Mouse (Mus musculus) megakaryocyte, embryonic 14.5 days (primary cell): Measurements from ENCODE around the gene Endou. TPM values are rescaled to one million over a fixed set of nuclear protein-coding genes. Genes with fewer than 3 reads are reported as not detected.

Experiments
- H3K27me3 ChIP-seq: replicated peaks from 2 replicates; pipeline ENCODE3; 2012; ENCODE audit warnings: inconsistent platforms
- H3K36me3 ChIP-seq: replicated peaks from 2 replicates; pipeline ENCODE3; 2012; ENCODE audit warnings: low read length, inconsistent platforms, mixed read lengths
- H3K4me1 ChIP-seq: 2 replicates; pipeline ENCODE4 v1.6.1; 2012; ENCODE audit warnings: inconsistent platforms
- H3K4me3 ChIP-seq: replicated peaks from 2 replicates; pipeline ENCODE3; 2012; ENCODE audit warnings: moderate library complexity, mild to moderate bottlenecking, inconsistent platforms
- H3K9me3 ChIP-seq: 2 replicates; pipeline ENCODE4 v1.6.1; 2012; ENCODE audit warnings: inconsistent platforms
- FLI1 ChIP-seq: IDR thresholded peaks from 2 replicates; pipeline ENCODE4 v1.6.1; 2012; ENCODE audit warnings: low read length, inconsistent platforms, mixed read lengths
- GATA1 ChIP-seq: IDR thresholded peaks from 3 replicates; pipeline ENCODE4 v1.6.1; 2012; ENCODE audit warnings: mixed read lengths, low read length, inconsistent platforms, borderline replicate concordance
- polyA plus RNA-seq: library from polyadenylated mRNA; stranded (reverse); fragments of >175 nt; gene quantifications from 2 replicates; pipeline ENCODE4 v1.2.3, GENCODE M21; 2012; ENCODE audit warnings: low replicate concordance; ENCODE audit not compliant: insufficient read depth

Gene Endou
- polyA plus RNA-seq, 1 experiment, result 0.09 TPM

DNA sequence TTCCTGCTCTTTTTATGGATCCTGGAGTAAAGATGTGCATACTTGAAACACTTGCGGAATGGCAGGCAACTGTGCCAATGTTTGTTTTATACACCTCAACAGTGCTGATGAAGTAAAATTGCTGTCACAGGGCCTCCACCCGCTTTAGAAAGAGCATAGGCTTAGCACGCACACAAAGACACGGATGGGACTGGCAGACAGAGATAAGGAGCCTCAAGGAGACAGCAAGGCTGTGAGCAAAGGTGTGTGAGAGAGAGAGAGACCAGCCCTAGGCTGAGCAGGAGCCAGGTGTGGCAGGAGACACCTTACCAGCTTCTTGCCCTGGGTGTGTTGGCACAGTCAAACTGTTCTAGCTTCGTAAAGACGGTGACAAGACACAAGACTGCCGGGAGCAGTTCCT lies 7.8 kb upstream of the Endou start:
- Histone ChIP-seq H3K27me3 (peaks cover 45% of the 10 kb centered on the region), H3K9me3 (no peaks in the 10 kb centered on the region), H3K4me1 (peaks cover 11% of the 10 kb centered on the region), H3K36me3 (no peaks in the 10 kb centered on the region), H3K4me3 (no peak overlapping the region)
- TF ChIP-seq GATA1, result no peak
- no peak for TF ChIP-seq FLI1

DNA sequence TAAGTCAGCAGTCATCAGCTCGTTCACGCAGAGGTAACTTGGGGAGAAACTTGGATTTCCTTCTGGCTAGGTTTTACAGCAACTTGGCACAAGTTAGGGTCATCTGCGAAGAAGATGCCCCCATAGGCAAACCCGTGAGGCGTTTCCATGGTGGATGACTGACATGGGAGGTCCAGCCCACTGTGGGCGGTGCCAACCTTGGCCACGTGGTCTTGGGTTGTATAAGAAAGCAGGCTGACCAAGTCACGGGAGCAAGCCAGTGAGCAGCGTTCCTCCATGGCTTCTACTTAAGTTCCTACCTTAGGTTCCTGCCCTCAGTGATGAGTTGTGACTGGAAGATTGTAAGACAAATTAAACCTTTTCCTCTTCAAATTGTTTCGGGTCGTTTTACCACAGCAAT lies 849 bp upstream of the Endou start:
- Histone ChIP-seq H3K4me1 (peaks cover 6% of the 10 kb centered on the region), H3K9me3 (no peaks in the 10 kb centered on the region), H3K4me3 (no peak overlapping the region), H3K36me3 (no peaks in the 10 kb centered on the region), H3K27me3 (peaks cover 51% of the 10 kb centered on the region)
- TF ChIP-seq GATA1, result no peak
- TF ChIP-seq FLI1, result no peak

DNA sequence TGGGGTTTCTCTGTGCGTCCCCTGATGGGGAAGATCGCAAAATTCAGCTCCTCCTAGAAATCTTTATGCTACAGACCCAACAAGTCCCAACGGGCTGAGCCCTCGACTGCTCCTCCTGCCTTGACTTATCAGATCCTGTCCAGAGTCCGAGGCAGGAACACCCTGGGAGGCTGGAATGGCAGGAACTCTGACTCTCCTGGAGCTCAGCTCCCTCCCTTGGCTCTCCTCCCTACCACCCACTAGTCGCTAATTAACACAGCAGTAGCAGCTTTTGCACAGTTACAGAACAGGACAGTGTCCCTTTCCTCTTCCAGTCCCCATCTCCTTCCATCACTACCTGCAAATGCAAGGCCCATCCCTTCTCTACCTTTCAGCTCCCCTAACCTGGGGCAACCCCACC lies 774 bp downstream of the Endou start:
- Histone ChIP-seq H3K27me3 (peaks cover 60% of the 10 kb centered on the region), H3K9me3 (no peaks in the 10 kb centered on the region), H3K4me3 (no peak overlapping the region), H3K4me1 (peaks cover 16% of the 10 kb centered on the region), H3K36me3 (no peaks in the 10 kb centered on the region)
- TF ChIP-seq FLI1 (no peak), GATA1 (no peak)

DNA sequence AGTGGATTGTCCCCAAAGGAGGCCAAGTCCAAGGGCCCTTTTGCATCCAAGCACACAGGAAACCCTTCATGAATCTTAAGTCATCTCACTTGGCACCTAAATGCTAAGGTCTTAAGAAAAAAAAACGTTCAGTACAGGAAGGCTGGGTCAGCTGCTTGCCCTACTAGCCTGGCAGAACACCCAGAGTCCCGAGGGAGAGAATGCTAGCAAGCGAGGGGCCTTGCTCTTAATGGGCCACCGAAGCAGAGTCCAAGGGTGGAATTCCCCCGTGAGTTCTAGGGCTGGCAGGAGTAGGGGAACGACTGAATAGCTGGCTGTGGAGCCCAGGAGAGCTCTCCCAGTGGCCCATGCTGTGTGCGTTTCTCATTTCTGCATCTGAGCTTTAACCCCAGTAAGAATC lies 2.3 kb downstream of the Endou start:
- no peaks in the 10 kb centered on the region for H3K36me3 ChIP-seq
- peaks cover 16% of the 10 kb centered on the region for H3K4me1 ChIP-seq
- H3K9me3 ChIP-seq, result no peaks in the 10 kb centered on the region
- no peak overlapping the region for H3K4me3 ChIP-seq
- TF ChIP-seq FLI1, result no peak
- TF ChIP-seq GATA1, result no peak
- peaks cover 74% of the 10 kb centered on the region for H3K27me3 ChIP-seq

DNA sequence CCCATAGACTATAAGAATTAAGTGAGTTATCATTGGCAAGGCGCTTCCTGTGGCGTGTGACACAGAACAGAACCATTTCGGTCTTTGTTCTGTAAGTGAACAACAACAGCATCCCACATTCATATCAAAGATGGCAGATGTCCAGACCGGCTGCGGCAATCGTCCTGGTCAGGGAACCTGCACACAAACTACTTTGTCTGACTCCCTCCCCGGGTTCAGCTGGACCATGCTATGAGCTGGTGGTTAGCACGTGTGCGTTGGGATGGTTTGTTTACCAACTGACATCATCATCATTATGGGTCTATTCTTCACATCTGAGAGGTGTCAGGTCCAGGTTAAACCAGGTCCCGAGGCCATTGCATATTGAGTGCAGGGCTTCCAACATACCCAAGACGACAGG lies 2.7 kb downstream of the Endou start:
- H3K36me3 ChIP-seq, result no peaks in the 10 kb centered on the region
- H3K9me3 ChIP-seq, result no peaks in the 10 kb centered on the region
- H3K4me3 ChIP-seq, result no peak overlapping the region
- H3K27me3 ChIP-seq, result peaks cover 78% of the 10 kb centered on the region
- peaks cover 16% of the 10 kb centered on the region for H3K4me1 ChIP-seq
- no peak for TF ChIP-seq FLI1
- TF ChIP-seq GATA1, result no peak

DNA sequence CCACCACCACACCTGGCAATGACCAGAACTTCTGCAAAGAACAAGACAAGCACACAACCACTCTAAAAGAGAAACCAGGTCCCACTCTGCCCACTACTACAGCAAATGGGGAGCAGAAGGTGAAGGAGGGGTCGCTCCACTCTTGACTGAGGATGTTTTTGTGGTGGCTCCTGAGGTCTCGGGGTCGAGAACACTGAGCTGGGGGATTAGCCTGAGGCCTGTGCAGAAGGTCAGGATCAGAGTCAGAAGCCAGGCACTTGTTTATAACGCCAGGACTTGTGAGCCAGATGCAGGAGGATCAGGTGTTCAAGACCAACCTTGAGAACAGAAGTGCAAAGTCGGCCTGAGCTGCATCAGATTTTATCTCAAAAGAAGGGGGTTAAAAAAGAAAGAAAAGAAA lies 3.6 kb downstream of the Endou start:
- TF ChIP-seq FLI1, result no peak
- TF ChIP-seq GATA1, result no peak
- H3K27me3 ChIP-seq, result peaks cover 86% of the 10 kb centered on the region
- peaks cover 16% of the 10 kb centered on the region for H3K4me1 ChIP-seq
- H3K36me3 ChIP-seq, result no peaks in the 10 kb centered on the region
- H3K9me3 ChIP-seq, result peaks cover 8% of the 10 kb centered on the region
- no peak overlapping the region for H3K4me3 ChIP-seq

DNA sequence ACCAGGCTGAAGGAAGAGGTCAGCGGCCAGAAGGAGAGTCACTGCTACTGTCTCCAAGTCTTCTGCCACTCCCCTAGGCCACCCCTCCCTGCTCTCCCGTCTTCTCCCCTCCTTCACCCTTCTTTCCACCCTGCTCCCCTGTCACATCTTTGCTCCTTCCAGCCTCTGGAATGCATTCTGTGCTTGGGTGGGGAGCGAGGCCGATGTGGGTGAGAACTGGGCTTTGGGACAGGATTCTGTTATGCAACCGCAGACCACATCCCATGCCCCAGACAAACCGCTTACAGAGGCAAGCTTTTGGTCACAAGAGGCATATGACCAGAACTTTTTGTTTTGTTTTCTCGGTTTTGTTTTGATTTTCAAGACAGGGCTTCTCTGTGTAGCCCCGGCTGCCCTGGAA lies 4.1 kb downstream of the Endou start:
- H3K9me3 ChIP-seq, result peaks cover 13% of the 10 kb centered on the region
- no peaks in the 10 kb centered on the region for H3K36me3 ChIP-seq
- H3K4me1 ChIP-seq, result peaks cover 16% of the 10 kb centered on the region
- peaks cover 90% of the 10 kb centered on the region for H3K27me3 ChIP-seq
- no peak for TF ChIP-seq GATA1
- TF ChIP-seq FLI1, result no peak
- H3K4me3 ChIP-seq, result no peak overlapping the region

DNA sequence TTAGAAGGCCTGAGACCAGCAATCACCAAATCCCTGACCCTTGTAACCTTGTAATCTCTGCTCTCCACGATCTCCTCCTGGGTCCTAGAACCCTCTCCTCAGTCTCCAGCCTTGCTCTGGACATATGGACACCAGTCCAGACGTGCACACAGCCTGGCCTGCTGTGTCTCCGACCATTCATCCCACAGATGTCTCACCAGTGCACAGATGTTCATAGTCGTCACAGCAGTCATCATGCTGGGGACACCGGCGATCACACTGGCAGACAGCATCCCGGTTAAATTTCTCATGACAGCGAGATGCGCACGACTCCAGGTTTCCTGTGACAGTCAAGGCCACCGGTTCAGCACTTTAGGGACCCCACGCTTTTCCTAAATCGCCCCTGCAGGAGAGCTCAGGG lies 4.8 kb downstream of the Endou start:
- TF ChIP-seq GATA1 (no peak), FLI1 (no peak)
- Histone ChIP-seq H3K36me3 (no peaks in the 10 kb centered on the region), H3K4me3 (no peak overlapping the region), H3K4me1 (peaks cover 21% of the 10 kb centered on the region), H3K27me3 (peaks cover 90% of the 10 kb centered on the region), H3K9me3 (peaks cover 13% of the 10 kb centered on the region)

DNA sequence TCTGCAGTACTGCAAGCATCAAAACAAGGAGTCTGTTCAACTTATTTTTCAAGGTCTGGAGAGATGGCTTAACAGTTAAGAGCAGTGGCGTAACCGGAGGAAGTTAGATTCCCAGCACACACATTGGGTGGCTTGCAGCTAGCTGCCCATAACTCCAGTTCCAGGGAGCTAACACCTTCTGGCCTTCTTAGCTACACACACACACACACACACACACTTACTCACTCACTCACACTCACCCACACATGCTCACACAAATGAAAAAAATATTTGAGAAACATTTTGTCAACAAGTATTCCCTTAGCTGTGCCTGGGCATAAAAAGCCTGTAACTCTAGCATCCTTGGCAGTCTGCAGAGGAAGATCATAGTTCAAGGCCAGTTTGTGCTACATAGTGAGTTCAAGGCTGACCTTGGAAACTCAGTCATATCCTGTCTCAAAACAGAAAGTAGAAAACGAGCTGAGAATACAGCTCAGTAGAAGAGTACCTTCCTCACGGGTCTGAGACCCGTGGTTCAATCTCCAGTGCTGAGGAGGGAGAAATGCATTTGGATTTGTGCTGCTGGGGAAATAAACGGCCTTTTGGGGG lies 5.8 kb downstream of the Endou start:
- TF ChIP-seq FLI1 (no peak), GATA1 (no peak)
- H3K27me3 ChIP-seq, result peaks cover 87% of the 10 kb centered on the region
- no peak overlapping the region for H3K4me3 ChIP-seq
- no peaks in the 10 kb centered on the region for H3K36me3 ChIP-seq
- H3K9me3 ChIP-seq, result peaks cover 13% of the 10 kb centered on the region
- peaks cover 25% of the 10 kb centered on the region for H3K4me1 ChIP-seq

DNA sequence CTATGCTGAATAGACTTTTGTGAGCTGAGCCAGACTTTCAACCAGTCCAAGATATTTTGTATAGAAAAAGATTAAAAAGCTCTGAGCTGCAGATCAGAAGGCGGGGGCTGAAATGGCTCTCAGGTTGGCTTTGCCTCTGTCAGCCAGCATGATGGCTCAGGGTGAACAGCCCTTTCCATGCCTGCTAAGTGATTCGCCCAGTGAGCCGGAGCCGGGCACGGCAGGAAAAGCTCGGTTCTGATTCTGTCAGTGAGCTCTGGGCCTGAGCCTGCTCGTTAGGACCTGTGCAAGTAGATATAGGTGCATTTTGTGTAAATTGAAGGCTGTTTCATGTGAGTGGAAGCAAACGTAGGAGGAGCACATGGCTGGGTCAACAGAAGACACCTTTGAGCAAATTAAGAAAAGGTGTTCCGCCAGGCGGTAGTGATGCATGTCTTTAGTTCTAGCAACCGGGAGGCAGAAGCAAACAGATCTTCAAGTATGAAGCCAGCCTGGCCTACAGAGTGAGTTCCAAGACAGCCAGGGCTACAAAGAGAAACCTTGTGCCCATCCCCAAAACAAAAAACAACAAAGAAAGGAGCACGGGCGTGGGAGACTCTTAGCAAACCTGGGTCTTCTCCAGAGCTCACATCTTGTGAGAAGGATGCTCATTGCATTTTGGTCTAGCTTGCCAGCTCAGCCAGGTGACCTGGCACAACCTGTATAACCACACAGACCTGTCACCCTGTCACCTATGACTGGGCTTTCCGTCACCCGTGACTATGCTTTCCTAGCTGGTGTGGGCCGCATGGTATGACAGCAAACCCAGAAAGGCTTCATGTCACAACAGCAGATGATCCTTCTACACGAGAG lies 6.6 kb downstream of the Endou start:
- TF ChIP-seq GATA1, result no peak
- no peak for TF ChIP-seq FLI1
- peaks cover 87% of the 10 kb centered on the region for H3K27me3 ChIP-seq
- peaks cover 25% of the 10 kb centered on the region for H3K4me1 ChIP-seq

More for the DNA sequence above, 6.6 kb downstream of the Endou start:
- H3K9me3 ChIP-seq, result peaks cover 13% of the 10 kb centered on the region
- H3K4me3 ChIP-seq, result no peak overlapping the region
- H3K36me3 ChIP-seq, result no peaks in the 10 kb centered on the region
